Mouse (Mus musculus) layer of hippocampus, postnatal 14 days (tissue): ENCODE measurements around the gene Tgfbr2. TPM values are rescaled to one million over a fixed set of nuclear protein-coding genes. Genes with fewer than 3 reads are reported as not detected.
"Not testable (repeated sequence)": the region's sequence is repeated elsewhere in the genome, so short reads cannot be mapped to it uniquely, and the experiment has no call there.

ENCODE experiments used
- DNase-seq, 2 experiments: peaks; one replicate each; pipeline ENCODE4 v3.0.0; 2021 to 2022; ENCODE audit warnings: low spot score in 2 of 2, mixed read lengths in 1 of 2
- total RNA-seq, 2 experiments: library from RNA; stranded (reverse); gene quantifications; 2 replicates each; pipeline ENCODE4 v1.2.3; 2021

Gene Tgfbr2
- total RNA-seq, 2 experiments from 2014 or later = 13.0 to 14.7 TPM

GRCm38 (mm10) chr9:116083726-116084323, 91.3 kb downstream of the Tgfbr2 start:
- DNase-seq = no peak

DNA sequence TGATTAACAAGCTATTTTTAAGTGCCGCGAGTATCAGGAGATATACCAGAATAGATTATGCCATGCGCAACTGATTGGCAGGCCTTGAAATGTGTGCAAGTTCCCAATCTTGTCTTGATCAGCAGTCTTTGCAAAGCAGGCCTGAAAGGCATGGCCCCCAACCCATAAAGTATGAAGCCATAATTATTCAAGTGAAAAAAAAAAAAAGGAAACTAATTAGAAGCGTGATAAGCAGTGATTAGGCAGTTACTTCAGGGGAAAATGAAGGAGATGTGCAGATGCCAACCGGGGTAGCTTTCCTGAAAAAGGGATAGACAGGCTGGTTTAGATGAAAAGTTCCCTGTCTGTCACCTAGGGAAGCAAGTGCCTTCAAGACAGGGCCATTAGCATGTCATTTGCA, 91.9 kb downstream of the Tgfbr2 start:
- no peak for DNase-seq

DNA sequence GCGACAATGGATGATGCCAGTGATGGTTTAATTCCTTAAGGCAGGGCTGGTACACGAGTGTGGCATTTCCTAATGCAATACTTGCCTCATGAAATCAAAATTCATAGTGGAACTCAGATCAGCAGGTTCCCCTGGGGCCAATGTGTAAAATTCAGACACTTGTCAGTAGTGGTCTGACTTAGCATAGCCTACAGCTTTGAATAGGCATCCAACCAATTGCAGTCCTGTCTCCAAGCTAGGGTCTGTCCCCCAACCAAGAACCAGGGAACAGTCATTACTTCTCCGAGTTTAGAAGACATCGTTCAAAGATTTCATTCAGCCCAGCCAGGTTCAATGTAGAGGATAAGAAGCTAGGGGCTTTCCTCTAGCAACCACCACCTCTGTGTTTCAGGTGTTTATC, 93.4 kb downstream of the Tgfbr2 start:
- no peak for DNase-seq

- DNase-seq = no peak
Measured at GRCm38 (mm10) chr9:116077419-116077818, 97.7 kb downstream of the Tgfbr2 start.

- DNase-seq = no peak
Measured at GRCm38 (mm10) chr9:116076946-116077345, 98.2 kb downstream of the Tgfbr2 start.

GRCm38 (mm10) chr9:116076163-116076562, 99.0 kb downstream of the Tgfbr2 start:
- DNase-seq = no peak

DNA sequence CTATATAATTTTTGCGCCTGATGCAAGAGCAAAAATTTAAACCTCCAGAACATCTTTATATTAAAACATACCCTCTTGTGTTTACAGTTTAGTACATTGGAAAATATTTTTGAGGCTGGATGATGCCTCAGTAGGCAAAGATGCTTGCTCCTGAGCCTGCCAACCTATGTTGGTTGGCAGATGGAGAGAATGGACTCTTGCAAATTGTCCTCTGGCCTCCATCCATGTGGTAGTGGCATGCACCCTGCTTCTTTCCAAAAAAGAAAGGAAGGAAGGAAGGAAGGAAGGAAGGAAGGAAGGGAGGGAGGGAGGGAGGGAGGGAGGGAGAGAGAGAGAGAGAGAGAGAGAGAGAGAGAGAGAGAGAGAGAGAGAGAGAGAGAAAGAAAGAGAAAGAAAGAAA, 103.6 kb downstream of the Tgfbr2 start:
- not testable (repeated sequence) for DNase-seq

- no peak for DNase-seq
Measured at GRCm38 (mm10) chr9:116064774-116065173, 110.4 kb downstream of the Tgfbr2 start.

- no peak for DNase-seq
Measured at GRCm38 (mm10) chr9:116060691-116061090, 114.5 kb downstream of the Tgfbr2 start.

DNA sequence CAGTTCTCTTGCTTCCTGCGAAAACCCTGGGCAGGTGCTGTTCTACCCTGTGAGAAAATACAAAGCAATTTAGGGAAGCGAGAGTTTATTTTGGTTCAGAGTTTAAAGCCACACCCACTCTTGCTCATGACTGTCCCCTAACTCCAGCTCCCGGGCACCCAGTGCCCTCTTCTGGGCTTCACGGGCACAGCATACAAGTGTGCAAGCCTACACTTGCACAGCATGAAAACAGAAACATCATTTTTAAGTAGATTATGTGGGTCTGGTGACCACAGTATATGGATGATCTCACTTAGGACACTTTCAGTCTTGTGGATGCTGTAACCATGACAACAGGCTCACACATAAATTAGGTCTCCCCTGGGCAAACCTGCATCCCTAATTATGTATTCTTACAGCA, 116.0 kb downstream of the Tgfbr2 start:
- DNase-seq = no peak

GRCm38 (mm10) chr9:116058475-116058874, 116.7 kb downstream of the Tgfbr2 start:
- no peak for DNase-seq

DNA sequence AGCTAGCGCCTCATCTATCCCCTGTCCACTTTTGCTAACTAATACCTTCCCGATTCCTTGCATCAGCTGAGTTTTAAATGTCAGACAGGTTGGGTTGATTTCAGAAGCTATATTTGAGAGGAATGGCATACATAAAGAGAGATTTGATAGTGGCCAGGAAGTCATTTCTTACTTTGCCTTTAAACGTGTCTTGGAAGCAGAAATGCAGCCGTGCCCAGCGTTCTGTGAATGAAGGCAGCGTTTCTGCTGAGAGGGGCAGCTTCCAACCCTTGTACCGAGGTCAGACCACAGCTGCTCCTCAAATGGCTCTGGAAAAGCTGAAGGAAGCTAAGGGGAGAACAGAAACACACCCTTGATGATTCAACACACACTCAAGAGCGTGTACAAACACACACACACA, 121.2 kb downstream of the Tgfbr2 start:
- DNase-seq = no peak

DNA sequence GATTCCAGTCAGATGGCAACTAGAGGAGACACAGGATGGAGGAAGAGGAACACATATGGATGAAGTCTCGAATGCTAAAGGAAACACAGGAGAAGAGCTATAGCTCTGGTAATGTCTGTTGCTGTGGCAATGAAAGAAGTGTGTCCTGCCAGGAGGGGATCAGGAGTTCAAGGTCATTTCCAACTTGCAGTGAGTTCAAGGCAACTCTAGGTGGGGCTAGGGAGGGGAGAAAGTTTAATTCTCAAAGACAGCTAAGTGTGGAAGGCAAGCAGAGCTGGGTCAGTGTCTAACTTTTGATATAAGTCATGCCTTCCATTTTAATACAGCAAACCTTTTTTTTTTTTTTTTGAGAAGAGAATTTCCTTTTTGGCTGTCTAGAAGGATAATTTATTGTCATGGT, 125.2 kb downstream of the Tgfbr2 start:
- no peak for DNase-seq

- peak; percentile 89 to 91 for DNase-seq
Measured at GRCm38 (mm10) chr9:116041787-116042186, 133.4 kb downstream of the Tgfbr2 start.

GRCm38 (mm10) chr9:116041369-116041768, 133.8 kb downstream of the Tgfbr2 start:
- no peak for DNase-seq

DNA sequence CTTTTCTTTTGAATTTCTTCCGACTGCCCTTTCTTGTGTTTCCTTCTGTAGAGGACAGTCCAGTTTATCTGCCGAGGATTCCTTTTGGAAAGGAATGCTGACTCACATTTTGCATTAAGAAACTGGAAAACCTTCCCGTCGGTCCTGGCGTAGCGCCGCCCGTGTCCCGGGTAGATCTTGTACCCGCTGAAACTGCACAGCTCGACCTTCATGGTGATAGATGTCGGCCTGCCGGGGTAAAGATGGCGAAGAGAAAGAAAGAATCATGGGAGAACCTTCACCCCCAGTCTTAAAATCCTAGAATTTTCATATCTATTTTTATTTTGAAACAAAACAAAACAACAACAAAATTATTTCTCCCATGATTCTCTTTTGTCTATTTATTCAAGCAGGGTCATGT, 134.3 kb downstream of the Tgfbr2 start:
- not testable (repeated sequence) for DNase-seq

- DNase-seq = no peak
Measured at GRCm38 (mm10) chr9:116039981-116040380, 135.2 kb downstream of the Tgfbr2 start.

DNA sequence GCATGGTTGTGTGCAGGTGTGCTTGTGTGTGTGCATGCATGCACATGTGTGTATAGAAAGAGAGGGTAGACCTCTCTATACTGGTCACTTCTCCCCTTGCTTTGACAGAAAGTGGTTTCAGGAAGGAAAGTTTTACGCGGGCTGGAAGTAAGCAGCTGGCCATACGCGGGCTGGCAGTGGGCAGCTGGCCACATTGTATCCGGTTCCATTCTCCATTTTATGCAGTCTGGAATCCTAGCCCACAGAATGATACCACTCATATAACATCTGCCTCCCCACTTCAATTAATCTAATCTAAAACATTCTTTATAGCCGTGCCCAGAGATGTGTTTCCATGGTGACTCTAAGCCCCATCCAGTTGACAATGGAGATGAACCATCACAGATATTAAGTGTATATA, 136.9 kb downstream of the Tgfbr2 start:
- DNase-seq = no peak
